Mouse (Mus musculus) megakaryocyte progenitor cell, adult 5-6 weeks (primary cell): ENCODE data around the gene Tbc1d2. TPM values are rescaled to one million over a fixed set of nuclear protein-coding genes. Genes with fewer than 3 reads are reported as not detected.
"Not testable (repeated sequence)": the region's sequence is repeated elsewhere in the genome, so short reads cannot be mapped to it uniquely, and the experiment has no call there.

Experiments
- ATAC-seq: replicated peaks from 2 replicates; pipeline ENCODE4 v1.8.0; 2016; ENCODE audit warnings: mild to moderate bottlenecking, moderate TSS enrichment, inconsistent platforms; ENCODE audit not compliant: poor library complexity
- total RNA-seq, 2 experiments: library from RNA; stranded (forward) in 1 of 2; stranded (reverse) in 1 of 2; fragments of 157-497, 149-512 nt in 1 of 2; fragments of 200-1000 nt in 1 of 2; gene quantifications; 2 replicates each; pipeline versions ENCODE4 v1.2.3 to v1.2.4; 2015 to 2017

The Tbc1d2 gene
- total RNA-seq, 2 experiments from 2014 or later, result 6.1 to 8.2 TPM

DNA sequence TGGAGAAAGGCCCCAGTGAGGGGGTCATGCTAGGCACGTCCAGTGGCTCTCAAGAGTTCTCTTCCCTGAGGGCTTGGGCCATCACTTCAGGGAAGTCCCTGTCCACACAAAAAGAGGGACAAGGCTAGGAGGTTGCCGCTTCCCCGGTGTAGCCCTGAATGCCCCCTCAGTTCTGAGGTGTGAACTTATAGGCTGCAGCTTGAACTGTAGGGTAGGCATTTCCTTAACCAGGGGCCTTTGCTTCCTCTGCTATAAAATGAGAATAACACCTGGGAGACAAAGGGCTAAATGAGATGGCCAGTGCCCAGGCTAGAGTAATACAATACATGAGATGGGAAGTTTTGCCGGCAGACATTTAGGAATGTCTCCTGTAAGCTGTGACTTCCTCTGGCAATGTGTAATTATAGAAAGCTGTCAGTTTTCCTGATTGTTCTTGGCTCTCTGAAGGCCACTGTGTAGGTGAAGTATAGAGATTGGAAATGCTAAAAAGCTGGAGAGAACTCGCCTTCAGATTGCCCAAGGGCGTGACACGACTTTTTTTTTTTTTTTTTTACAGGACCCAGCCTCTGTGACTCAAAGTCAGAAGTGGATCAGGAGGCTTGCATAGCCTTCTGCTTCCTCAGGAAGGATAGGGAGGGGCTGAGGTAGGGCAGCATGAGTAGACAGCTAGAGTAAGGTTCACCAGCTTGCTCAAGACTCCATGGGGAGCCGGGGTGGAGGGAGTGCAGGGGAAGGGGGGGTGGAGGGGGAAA is 6.9 kb downstream of the Tbc1d2 start:
- peak; percentile 99 for ATAC-seq

DNA sequence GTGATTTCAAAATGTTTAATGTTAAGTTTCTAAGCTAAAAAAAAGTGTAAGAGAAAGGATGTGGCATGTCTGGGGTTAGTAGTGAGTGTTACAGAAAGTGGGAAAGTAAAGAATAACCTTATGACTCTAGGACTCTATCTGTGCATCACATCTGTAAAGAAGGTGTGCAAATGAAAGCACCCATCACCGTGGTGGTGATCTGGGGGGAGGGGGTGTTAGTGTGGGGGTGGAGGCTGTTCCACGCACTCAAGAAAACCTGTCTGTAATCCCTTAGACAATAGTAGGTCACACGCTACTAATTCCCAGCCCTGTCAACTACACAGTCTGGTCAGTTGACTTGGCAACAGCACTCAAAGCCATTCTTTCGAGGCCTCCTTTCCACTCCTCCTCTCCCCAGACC is 8.7 kb downstream of the Tbc1d2 start:
- no peak for ATAC-seq

DNA sequence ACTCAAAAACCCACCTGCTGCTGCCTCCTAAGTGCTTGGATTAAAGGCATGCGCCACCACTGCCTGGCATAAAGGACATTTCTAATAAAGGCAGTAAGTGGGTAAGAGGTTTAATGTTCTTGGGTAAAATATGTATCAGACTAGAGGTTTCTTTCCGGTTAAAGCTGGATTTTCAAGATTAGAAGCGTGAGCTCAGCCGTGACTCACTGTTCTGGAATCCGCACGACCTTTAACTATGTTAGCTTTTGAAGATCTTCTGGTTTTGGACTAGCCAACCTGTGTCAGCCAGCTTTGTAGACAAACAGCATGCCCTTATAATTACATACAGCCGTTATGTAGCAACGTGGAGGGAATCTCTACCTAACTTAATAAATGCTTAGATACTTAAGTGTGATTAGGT is 10.1 kb downstream of the Tbc1d2 start:
- ATAC-seq, result no peak

DNA sequence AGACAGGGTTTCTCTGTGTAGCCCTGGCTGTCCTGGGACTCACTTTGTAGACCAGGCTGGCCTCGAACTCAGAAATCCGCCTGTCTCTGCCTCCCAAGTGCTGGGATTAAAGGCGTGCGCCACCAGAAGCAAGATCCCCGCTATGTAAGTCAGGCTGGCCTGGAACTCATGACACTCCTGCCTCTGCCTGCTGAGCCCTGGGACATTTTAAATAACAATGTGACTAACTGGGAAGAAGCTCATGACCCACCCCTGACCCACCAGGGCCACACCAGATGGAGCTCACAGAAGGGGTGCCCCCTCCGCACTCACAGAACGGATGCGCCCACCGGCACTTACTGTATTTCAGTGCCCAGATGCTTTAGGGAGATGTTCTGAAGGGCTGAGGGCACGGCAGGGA is 12.8 kb downstream of the Tbc1d2 start:
- ATAC-seq, result not testable (repeated sequence)

DNA sequence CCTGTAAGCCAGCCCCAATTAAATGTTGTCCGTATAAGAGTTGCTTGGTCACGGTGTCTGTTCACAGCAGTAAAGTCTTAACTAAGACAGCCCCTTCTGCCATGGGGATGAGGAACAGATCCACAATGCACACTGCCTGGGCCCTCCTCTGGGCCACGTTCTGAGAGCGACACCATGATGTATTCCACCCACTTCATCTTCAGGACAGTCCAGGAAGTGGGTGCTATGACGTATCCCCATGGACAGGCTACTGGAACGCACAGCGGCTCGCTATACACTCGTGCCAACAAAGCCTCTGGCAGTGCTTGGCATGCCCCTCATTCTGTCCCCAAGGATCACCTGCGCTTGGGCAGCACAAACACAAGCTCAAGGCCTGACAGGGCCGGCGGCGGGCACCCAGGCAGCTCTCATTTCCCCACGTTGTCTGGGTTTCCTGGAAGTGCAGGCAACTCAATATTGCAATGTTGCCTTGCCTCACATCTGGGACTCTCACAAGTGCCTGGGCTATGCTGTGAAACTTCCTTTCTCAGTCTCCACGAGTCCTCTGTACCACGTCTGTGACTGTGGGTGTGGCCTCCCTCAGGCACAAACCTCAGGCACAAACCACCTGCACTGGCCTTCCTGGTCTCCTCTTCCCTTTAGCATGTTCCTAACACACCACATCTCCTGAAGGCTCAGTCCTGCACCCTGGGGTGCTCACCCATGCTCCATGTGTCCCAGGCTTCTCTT is 14.1 kb downstream of the Tbc1d2 start:
- ATAC-seq, result peak; percentile 80

DNA sequence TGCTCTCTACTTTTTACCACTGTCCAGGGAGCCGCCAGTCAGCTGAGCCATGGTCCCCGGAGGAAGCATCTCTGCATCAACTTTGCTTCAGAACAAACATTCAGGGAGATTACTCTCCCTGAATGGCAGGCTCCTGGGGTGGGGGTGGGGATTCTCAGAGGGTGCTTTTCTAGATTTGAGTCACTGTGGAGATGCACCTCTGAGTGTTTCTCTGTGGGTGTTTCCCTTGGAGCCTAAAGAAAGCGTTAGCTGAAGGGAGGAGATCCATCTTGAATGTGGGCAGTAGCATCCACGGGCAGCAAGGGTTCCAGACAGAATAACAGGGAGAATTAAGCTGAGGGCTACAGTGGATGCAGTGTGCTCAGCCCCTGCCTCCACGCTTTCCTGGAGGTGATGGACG is 15.1 kb downstream of the Tbc1d2 start:
- no peak for ATAC-seq

DNA sequence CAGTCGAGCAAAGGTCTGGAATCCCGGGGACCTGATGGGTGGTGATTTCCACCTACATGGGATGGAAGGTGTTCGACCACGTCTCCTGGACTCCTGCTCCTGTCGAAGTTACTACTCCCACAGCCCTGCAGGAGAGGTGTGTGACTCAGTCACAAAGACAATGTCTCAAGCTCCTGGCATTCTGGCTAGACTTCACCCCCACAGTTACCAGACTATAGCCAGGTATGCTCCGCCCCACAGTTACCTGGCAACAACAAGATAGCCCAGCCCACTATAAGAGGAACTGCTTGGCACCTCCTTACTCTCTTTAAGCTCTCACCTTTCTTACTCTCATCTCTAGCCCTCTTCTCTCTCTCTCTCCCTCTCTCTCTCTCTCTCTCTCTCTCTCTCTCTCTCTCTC is 16.4 kb downstream of the Tbc1d2 start:
- not testable (repeated sequence) for ATAC-seq

DNA sequence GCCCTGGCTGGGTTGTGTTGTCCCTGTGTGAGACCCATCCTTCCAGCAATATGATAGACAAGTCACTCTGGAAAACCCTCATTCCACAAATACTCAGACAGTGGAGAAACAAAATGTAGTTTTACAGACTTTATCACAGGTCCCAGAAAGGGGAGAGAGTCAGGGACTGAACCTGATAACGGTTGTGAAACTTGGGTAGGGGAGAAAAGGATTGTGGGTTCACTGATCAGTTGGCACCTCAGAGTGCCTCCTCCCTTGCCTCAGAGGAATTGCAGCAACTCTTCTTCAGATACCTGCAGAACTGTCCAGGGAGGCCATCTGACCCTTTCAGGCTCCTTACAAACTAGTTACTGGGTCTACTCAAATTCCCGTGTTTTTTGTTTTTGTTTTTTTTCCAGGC is 17.5 kb downstream of the Tbc1d2 start:
- ATAC-seq, result peak; percentile 56

DNA sequence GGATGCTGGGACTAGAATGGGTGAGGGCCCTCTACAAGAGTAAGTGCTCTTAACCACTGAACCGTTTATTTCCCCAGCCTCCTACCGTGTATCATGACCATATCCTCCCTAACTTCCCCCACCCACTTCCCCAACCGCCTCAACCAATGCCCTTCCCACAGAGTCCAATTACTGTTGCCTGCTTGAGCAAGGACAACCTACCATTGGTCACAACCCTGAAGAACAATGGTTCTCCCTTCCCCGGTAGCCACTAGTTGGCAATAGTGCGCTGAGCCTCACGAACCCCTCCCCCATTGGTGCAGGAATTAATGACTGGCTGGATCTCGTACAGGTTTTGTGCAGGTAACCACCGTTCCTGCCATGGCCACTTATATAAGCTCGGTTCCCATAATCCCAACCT is 19.6 kb downstream of the Tbc1d2 start:
- peak; percentile 87 for ATAC-seq

DNA sequence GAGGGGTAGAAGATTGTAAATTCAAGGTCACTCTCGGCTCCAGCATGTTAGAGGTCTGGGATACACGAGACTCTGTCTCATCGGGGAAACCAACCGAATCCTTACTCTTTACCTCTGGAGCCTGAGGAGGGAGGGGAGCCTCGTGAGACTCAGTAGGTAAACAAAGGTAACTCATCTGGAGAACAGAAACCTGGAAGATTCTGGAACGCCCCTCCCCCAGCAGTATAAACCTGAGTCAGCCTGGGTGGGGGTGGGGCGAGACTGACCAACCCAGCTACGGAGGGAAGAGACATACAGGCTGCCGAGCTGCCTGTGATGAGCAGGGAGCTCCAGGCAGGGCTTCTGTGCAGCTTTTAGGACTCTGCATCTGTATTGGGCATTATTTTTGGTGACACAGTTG is 21.1 kb downstream of the Tbc1d2 start:
- ATAC-seq, result no peak

DNA sequence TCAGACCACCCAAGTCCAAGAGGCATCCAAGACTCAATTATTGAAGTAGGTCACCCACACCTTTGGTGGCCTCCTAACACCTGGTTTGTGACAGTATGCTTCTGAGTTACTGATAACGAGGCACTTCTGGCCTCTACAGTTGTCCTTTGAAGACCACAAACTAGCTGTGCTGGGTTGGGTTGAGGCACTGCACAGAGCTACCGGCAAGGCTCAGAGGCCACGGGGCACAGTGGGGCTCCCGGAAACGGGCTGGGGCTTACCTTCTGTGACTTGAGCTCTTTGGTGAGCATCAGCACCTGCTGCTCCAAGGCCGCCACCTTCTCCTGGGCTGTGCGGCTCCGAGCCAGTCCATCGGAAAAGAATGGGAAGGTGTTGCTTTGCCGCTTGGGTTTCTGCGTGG is 21.9 kb downstream of the Tbc1d2 start:
- ATAC-seq, result no peak

DNA sequence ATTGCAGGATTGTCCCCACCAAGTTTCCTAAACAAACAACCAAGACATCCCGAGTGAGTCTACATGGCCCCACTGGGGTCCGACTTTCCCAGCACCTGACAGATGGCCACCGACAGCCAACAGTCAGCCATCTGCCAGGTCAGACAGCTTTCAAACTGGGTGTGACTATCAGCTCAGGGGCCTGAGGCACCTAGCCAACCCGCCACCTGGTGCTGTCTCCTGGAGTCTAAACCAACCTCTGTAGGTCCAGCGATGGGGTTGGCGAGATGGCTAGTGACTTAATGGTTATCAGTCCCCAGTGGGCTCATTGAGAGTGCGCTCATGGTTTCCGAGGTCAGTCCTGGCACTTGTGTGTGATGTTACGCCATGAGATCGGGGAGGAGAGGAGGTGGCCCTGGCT is 24.9 kb downstream of the Tbc1d2 start:
- ATAC-seq, result no peak

DNA sequence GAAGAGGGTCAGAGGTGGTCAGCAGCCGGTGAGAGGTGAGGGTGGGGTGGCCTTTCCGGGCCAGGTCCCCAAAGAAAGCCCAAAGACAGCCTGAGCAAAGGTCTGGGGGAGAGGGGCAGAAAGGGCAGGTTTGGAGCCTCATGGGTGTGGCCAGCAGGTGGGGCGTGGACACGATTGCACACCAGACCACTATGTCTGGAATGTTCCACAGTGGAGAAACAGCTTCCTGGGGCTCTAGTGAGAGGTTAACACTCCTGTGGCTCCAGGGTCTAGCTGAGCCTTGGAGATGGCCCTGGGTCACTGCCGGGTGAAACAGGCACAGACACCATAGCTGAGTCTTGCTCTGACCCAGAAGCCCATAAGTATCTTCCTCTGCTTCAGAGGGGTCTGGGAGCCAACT is 27.0 kb downstream of the Tbc1d2 start:
- no peak for ATAC-seq

DNA sequence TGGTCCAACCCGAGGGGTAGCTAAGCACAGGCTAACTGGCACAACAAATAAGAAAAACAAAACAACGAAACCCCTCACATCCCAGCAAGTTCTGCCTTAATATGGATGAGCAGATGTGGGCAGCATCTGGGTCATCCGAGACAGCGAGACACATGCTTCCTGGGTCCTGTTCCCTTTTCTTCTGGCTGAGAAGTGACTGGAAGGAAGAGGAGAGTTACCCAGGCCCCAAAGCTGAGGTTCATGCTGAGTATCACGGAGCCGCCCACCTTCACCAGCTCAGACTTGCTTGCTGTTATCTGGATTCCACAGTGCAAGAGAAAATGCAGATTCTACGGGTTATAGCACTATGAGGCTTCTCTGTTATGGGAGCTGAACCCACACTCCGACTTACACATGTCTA is 29.1 kb downstream of the Tbc1d2 start:
- ATAC-seq, result no peak

DNA sequence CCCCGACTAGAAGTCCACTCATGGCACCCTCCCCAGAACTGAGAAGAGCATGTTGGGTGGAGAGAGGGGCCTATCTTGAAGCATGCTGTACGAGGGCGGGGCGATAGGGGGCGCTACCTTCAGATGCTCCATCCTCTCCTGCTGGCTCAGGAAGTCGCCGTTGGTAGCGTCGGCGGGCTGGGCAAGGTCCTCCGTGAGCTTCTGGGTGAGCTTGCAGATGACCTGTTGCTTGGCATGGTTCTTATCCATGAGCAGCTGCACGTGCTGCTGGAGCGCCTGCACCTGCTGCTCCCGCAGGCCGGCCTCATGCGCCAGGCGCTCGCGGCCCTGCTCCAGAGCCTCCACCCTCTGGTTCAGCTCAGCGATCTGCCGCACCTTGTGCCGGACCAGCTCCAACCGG is 29.7 kb downstream of the Tbc1d2 start:
- 0 out of 2 replicates have a peak, but pooled peaks have one; percentile 19 for ATAC-seq

DNA sequence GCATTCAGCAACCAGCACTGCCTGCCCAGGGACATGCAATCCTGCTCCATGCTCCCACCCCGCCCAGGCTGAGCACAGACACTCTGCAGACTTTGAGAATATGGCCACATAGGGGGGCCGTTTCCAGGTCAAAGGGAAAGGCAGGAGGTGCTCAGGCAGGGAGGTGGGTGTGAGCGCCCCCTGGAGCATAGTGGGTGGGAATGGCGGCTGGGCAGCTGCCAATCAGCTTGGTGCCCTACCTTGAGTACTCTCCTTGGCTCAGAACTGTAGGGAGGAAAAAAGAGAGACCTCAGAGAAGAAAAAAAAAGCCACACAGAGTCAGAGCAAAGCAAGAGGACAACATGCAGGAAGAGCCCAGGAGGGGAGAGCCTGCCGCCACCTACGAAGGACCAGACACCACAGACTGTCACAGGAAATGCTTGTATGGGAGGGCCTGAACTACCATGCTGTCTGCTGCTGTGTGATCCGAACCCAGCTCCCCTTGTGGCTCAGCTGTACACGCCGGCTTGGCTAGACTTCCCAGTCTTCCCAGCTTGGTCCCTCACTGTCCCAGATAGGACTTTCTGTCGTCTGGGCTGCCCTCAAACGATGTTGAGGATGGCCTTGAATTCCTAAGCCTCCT is 31.7 kb downstream of the Tbc1d2 start:
- peak; percentile 28; the same call in 1 of the 2 replicates for ATAC-seq

DNA sequence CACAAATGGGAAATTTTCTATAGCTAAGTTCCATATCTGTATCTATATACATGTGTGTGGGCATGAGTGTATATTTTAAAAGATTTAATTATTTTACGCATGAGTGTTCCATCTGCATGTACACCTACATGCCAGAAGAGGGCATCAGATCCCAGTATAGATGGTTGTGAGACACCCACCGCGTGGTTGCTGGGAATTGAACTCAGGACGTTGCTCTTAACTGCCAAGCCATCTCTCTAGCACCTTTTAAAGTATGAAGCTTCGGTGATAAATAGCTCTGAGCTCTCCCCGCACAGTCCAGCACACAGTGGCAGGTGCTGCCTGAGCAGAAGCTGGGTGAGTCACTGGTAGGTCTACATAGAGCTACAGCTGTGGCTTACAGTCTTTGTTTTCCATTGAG is 32.6 kb downstream of the Tbc1d2 start:
- no peak for ATAC-seq

DNA sequence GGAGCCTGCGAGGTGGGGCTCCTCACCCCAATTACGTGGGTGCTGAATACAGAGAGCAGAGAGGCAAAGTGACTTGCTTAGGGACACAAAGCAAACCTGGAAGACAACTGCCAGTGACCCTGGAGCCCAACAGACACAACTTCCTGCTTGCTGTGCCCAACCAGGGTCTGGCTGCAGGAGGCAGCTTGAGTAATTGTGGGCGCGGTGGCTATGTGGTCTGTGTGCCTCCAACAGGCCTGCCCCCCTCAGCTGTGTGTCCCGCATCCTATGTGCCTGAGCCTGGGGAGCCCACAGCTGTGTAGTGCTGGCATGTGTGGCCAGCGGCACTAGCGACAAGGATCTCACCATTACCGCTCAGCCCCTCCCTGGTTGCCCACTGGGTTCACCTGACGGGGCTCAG is 35.4 kb downstream of the Tbc1d2 start:
- ATAC-seq, result peak; percentile 77

DNA sequence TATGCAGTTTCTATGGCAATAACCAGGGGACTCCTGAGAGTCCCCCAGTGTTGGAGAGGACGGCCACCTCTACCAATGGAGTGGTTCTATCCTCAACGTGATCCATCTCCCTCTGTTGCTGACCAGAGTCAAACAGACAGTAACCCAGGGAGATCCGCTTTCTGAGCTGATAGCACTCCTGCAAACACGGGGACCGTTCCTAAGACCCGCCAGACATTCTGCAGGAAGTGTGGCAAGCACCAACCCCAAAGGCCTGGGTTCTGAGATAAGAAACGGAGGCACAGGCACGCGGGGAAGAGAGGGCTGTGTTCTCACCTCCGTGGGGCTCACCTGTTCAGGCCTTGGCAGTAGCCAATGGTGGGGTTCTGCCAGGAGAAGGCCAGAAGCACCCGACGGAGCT is 36.4 kb downstream of the Tbc1d2 start:
- peak; percentile 20 for ATAC-seq

DNA sequence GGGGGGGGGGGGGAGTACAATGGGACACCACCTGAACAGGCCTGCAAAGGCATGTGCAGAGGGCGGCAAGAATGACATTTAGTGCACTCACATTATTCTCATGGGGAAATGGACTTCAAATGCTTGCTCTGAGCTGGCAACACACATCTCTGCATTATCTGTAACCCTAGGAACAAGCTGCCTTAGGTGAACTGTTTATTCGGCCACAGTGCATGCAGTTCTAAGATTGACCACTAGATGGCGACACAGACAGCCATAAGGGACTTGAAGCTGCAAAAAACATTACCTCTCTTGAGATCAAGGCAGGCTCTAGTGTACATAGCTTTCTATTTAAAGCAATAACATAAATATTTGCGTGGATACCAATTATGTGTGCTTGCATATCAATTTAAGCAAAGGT is 38.8 kb downstream of the Tbc1d2 start:
- peak; percentile 53 for ATAC-seq

DNA sequence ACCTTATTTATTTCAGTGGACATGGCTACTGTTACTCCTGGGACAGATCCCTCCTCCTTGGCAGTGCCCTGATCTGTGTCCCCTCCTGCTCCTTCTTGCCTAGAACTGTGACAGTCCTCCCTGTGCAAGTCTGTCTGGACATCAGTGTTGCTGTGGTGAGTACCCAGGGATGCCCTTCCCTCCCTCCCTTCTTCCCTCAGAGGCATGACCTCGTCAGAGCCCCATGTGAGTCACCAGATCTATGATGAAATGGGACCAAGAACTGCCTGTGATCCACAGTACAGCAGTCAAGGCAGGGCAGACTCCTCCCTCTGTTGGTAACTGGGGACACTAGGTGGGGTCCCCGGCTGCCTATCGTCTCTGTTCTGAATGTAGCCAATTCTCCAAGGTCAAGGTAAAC is 42.4 kb downstream of the Tbc1d2 start:
- ATAC-seq, result no peak

DNA sequence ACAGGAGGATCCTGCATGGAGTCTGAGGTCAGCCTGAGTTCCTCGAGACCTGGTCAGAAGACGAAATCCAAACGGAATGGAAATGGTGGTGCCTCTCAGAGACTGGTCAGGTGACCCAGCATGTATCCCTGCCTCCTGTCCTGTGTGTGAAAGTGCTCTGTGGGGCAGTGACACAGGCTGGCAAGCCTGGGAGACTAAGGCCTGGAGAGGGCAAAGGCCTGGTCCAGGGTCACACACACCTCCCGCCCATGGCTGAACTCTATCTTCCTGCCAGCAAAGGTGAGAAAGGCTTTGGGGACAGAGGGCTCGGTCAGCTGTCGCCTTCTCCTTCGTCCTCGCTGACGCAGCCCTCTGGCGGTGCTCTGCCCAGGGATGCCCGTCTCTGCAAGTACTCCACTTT is 44.6 kb downstream of the Tbc1d2 start:
- no peak for ATAC-seq
